Mouse (Mus musculus): Measurements from ENCODE around the gene Abhd10. TPM values are rescaled to one million over a fixed set of nuclear protein-coding genes. Genes with fewer than 3 reads are reported as not detected.

Abhd10 gene
- total and polyA plus RNA-seq, 2 experiments from 2014 or later, result 21.7 to 36.2 TPM

DNA sequence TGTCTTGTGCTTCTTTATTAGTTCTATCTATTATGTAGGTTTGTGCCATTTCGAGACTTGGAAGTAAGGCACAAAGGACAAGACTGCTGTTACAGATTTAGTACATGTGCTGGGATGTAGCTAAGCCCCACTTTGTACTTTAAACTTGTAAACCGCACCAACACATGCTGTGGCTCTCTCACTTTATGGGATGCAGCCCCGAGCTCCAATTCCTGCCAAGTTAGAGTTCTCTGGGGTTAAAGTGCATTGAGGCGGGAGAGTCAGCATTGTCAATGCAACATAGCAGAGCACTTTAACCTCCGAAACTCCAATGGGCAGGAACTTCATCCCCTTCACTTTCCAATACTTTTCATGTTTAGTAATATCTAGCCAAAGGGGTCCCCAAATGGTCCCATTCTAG, 13.6 kb downstream of the Abhd10 start:
- Histone ChIP-seq H3K27ac (no peak overlapping the region), H3K27me3 (ENCODE audit: insufficient read depth, low read length) (no peaks in the 10 kb centered on the region), H3K9ac (replicated peaks; ENCODE audit: low read length) (no peak overlapping the region), H3K4me1 (ENCODE audit: insufficient read depth, low read length) (no peaks in the 10 kb centered on the region), H3K4me2 (ENCODE audit: low read depth, low read length) (no peak overlapping the region), H3K36me3 (ENCODE audit: insufficient read depth, low read length) (peaks cover 15% of the 10 kb centered on the region), H3K9me3 (ENCODE audit: low read length) (no peaks in the 10 kb centered on the region), H3K4me3 (ENCODE audit: low read length) (no peak overlapping the region)
- DNase-seq (ENCODE audit: low spot score), result no peak
- TF ChIP-seq CTCF (IDR thresholded peaks at IDR 0.05; ENCODE audit: low read depth), result no peak
- 75% methylated on average over 5 of the region's 5 CpGs for WGBS
- no peak for ATAC-seq

DNA sequence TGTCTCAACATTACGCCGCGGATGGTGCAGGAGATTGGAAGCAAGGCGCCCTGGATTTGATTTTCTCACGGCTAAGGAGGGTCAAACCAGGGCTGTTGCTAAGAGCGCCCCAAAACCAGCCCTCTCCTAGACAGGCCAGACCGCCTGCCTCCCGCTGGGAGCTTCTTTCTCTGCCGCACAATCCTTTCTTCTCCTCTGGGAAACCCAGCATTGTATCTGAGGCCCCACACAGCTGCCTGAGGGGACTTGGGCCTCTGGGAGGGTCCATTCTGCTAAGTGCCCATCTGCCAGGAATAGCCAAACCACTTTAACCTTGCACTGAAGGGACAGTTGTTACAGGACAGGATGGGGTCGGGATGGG, 18.0 kb downstream of the Abhd10 start:
- Histone ChIP-seq H3K27ac (peak overlapping the region; percentile 92), H3K9me3 (ENCODE audit: low read length) (no peaks in the 10 kb centered on the region), H3K4me2 (ENCODE audit: low read depth, low read length) (peak overlapping the region; percentile 70), H3K36me3 (ENCODE audit: insufficient read depth, low read length) (peaks cover 5% of the 10 kb centered on the region; the same call in 1 of the 2 replicates), H3K9ac (replicated peaks; ENCODE audit: low read length) (peak overlapping the region; percentile 60), H3K4me1 (ENCODE audit: insufficient read depth, low read length) (peaks cover 31% of the 10 kb centered on the region), H3K4me3 (ENCODE audit: low read length) (peak overlapping the region; percentile 49), H3K27me3 (ENCODE audit: insufficient read depth, low read length) (no peaks in the 10 kb centered on the region)
- 0% methylated on average over 10 of the region's 10 CpGs for WGBS
- peak; percentile 73 for ATAC-seq
- peak; percentile 74 for DNase-seq (ENCODE audit: low spot score)
- TF ChIP-seq CTCF (IDR thresholded peaks at IDR 0.05; ENCODE audit: low read depth), result no peak

DNA sequence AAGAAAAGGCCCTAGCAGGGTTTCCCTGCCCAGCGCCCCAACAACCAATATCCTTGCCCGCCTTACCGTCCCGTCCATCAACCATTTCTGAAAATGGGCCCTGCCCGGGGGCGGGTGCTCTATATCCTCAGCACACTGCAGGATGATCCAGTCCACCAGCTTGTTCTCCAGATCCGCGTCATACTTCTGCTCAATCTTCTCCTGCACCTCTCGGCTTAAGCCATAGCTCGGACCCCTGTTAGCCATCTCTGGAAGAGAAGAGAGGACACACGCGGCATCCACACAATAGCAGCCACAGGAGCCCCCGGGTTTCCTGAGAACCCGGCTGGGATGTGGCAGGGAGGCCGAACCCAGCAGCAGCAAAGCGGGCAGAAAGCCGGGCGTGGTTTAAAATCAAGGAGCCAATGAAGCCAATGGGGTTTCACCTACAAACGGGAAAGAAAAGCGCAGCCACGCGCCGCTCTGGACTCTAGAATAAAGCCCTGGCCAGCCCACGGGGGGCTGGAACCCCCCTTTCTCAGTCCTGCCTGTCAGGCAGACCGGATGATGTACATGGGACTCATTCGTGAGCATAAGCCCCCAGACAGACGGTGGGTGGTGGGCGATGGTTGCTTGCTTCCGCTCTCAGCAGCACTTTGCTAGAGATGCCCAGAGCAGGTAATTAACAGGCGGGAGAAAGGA, 18.6 kb downstream of the Abhd10 start, which contains the start of gene Tagln3:
Gene Tagln3, minus strand, starts transcription at position 548 of the 681 bp plus-strand sequence.
- TF ChIP-seq CTCF (IDR thresholded peaks at IDR 0.05; ENCODE audit: low read depth), result no peak
- WGBS, result under 1% methylated on average over 30 of the region's 30 CpGs
- ATAC-seq, result peak; percentile 88

DNA sequence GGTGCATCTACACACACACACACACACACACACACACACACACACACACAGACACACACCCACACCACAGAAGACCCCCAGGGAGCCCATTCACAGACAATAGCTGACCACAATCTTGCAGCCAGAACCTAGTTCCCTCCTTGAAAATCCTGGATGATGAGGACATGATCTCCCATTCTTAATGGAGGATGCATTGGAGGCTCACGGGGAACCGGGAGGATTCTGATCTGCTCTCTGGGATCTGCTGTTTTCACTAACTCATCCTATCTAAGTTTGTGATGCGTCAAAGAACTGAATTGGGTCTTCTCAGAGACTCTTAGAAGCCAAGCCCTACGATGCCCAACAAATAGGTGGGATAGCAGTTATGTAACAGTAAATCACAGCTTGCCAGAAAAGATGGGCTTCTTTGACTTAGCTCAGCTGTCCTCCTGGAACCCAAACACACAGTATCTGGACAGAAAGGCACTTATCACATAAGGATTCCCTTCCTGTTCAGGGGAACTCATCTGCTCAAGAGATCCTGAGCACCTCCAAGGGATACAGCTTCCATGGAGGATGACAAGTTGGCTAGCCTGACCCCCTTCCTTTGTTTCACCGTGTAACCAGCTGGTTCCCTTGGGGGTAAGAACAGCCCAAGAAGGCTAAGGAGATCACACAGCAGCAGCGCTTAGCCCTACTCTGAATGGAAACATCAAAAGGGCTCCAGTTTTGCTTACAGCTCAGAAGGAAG, 19.4 kb downstream of the Abhd10 start:
- Histone ChIP-seq H3K27ac (peak overlapping the region; percentile 92), H3K27me3 (ENCODE audit: insufficient read depth, low read length) (no peaks in the 10 kb centered on the region), H3K36me3 (ENCODE audit: insufficient read depth, low read length) (peaks cover 15% of the 10 kb centered on the region; the same call in 1 of the 2 replicates), H3K4me1 (ENCODE audit: insufficient read depth, low read length) (peaks cover 31% of the 10 kb centered on the region), H3K9me3 (ENCODE audit: low read length) (no peaks in the 10 kb centered on the region), H3K4me2 (ENCODE audit: low read depth, low read length) (peak overlapping the region; percentile 70), H3K4me3 (ENCODE audit: low read length) (peak overlapping the region; percentile 49), H3K9ac (replicated peaks; ENCODE audit: low read length) (peak overlapping the region; percentile 60)
- 20% methylated on average over 6 of the region's 6 CpGs for WGBS
- no peak for TF ChIP-seq CTCF (IDR thresholded peaks at IDR 0.05; ENCODE audit: low read depth)
- ATAC-seq, result peak; percentile 36
- peak; percentile 59 for DNase-seq (ENCODE audit: low spot score)

More for the DNA sequence above, 18.6 kb downstream of the Abhd10 start, which contains the start of gene Tagln3:
- peaks cover 10% of the 10 kb centered on the region; the same call in 1 of the 2 replicates for H3K36me3 ChIP-seq (ENCODE audit: insufficient read depth, low read length)
- H3K9me3 ChIP-seq (ENCODE audit: low read length), result no peaks in the 10 kb centered on the region
- peak within 1 kb of the TSS; percentile 92 for H3K27ac ChIP-seq
- H3K4me2 ChIP-seq (ENCODE audit: low read depth, low read length), result peak within 1 kb of the TSS; percentile 70
- H3K9ac ChIP-seq (replicated peaks; ENCODE audit: low read length), result peak within 1 kb of the TSS; percentile 60
- DNase-seq (ENCODE audit: low spot score), result peak; percentile 86
- H3K27me3 ChIP-seq (ENCODE audit: insufficient read depth, low read length), result no peaks in the 10 kb centered on the region
- peak within 1 kb of the TSS; percentile 49 for H3K4me3 ChIP-seq (ENCODE audit: low read length)
- peaks cover 31% of the 10 kb centered on the region for H3K4me1 ChIP-seq (ENCODE audit: insufficient read depth, low read length)

DNA sequence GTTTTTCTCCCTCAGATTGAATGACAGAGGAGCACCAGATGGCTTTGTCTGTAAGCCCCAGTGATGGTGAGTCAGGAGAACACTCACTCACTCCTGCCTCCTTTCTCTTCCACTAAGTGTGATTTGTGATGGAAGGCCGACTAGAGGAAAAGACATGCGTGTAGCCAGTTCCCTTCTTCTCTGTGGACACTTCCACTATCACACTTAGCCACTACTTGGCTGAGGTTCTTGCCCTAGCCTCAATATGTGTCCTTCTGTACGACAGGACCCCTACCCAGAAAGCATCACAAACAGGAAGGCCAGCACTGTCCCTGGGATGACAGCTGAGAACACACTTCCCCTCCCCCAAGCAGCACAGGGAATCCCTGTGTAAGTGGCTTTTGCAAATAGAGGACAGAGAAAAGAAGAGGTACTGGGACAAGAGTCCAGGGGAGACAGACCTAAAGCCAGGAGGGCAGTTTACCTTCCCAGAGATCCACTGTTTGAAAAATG, 20.2 kb downstream of the Abhd10 start:
- H3K4me1 ChIP-seq (ENCODE audit: insufficient read depth, low read length), result peaks cover 31% of the 10 kb centered on the region
- no peak for TF ChIP-seq CTCF (IDR thresholded peaks at IDR 0.05; ENCODE audit: low read depth)
- H3K36me3 ChIP-seq (ENCODE audit: insufficient read depth, low read length), result peaks cover 15% of the 10 kb centered on the region; the same call in 1 of the 2 replicates
- peak overlapping the region; percentile 92 for H3K27ac ChIP-seq
- DNase-seq (ENCODE audit: low spot score) (peak; percentile 37), ATAC-seq (no peak)
- H3K9ac ChIP-seq (replicated peaks; ENCODE audit: low read length), result peak overlapping the region; percentile 60
- H3K27me3 ChIP-seq (ENCODE audit: insufficient read depth, low read length), result no peaks in the 10 kb centered on the region
- peak overlapping the region; percentile 70 for H3K4me2 ChIP-seq (ENCODE audit: low read depth, low read length)
- H3K4me3 ChIP-seq (ENCODE audit: low read length), result peak overlapping the region; percentile 49
- 25% methylated on average over 3 of the region's 3 CpGs for WGBS
- no peaks in the 10 kb centered on the region for H3K9me3 ChIP-seq (ENCODE audit: low read length)

DNA sequence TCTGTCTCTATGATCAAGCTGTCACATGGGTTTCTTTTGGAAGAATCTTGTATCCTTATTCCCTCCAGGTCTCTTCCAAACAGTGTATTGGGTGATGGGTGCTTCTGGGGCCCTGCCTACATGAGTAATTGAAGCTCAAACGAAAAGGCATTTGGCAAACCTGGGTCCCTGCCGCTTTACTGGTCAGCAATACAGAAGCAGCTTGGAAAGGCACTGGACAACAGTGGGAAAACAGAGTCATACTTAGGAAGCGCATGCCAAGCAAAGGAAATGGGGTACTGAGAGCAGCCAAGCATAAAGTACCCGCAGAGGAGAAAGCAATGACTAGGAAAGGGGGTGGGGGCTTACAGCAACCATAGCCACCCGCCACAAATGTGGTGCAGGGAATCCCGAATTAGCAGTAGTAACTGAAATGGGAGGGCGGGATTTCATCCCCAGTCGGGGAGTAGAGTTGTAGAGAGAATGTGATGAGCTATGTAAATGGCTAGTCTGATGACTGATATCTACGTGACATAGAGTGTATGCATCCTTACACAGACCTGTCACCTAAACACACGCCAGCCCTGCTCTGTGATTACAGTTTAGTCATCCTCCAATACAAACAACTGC, 22.6 kb downstream of the Abhd10 start:
- Histone ChIP-seq H3K27me3 (ENCODE audit: insufficient read depth, low read length) (no peaks in the 10 kb centered on the region), H3K36me3 (ENCODE audit: insufficient read depth, low read length) (peaks cover 15% of the 10 kb centered on the region; the same call in 1 of the 2 replicates), H3K9me3 (ENCODE audit: low read length) (no peaks in the 10 kb centered on the region), H3K4me2 (ENCODE audit: low read depth, low read length) (no peak overlapping the region), H3K27ac (no peak overlapping the region), H3K9ac (replicated peaks; ENCODE audit: low read length) (no peak overlapping the region), H3K4me1 (ENCODE audit: insufficient read depth, low read length) (peaks cover 31% of the 10 kb centered on the region), H3K4me3 (ENCODE audit: low read length) (no peak overlapping the region)
- DNase-seq (ENCODE audit: low spot score) (no peak), ATAC-seq (no peak)
- 83% methylated on average over 10 of the region's 10 CpGs for WGBS
- TF ChIP-seq CTCF (IDR thresholded peaks at IDR 0.05; ENCODE audit: low read depth), result no peak

Measured in hindbrain, postnatal 0 days (tissue).